Mouse (Mus musculus) lung, postnatal 10 days (tissue): ENCODE data around the gene Plet1.

ENCODE experiments used
- DNase-seq: peaks from one replicate; pipeline ENCODE4 v3.0.0; 2021

Plet1 gene

GRCm38 (mm10) chr9:50496151-50496505 is 1.8 kb downstream of the Plet1 start:
- no peak for DNase-seq

GRCm38 (mm10) chr9:50496546-50496945 is 2.2 kb downstream of the Plet1 start:
- no peak for DNase-seq

GRCm38 (mm10) chr9:50497076-50497475 is 2.8 kb downstream of the Plet1 start:
- no peak for DNase-seq

- DNase-seq: no peak
These were observed 3.2 kb downstream of the Plet1 start for GRCm38 (mm10) chr9:50497536-50497935.

- DNase-seq: no peak
These were observed 4.5 kb downstream of the Plet1 start for GRCm38 (mm10) chr9:50498815-50499214.

- DNase-seq: no peak
These were observed 5.5 kb downstream of the Plet1 start for GRCm38 (mm10) chr9:50499781-50500180.

GRCm38 (mm10) chr9:50500467-50500973 is 6.2 kb downstream of the Plet1 start:
- no peak for DNase-seq

- DNase-seq: peak; percentile 52
These were observed 6.7 kb downstream of the Plet1 start for GRCm38 (mm10) chr9:50500974-50501501.

GRCm38 (mm10) chr9:50502949-50503348 is 8.6 kb downstream of the Plet1 start:
- no peak for DNase-seq

GRCm38 (mm10) chr9:50505405-50505804 is 11.1 kb downstream of the Plet1 start:
- DNase-seq: no peak

- DNase-seq: no peak
These were observed 13.2 kb downstream of the Plet1 start for GRCm38 (mm10) chr9:50507570-50507969.

GRCm38 (mm10) chr9:50515462-50515861 is 21.1 kb downstream of the Plet1 start:
- DNase-seq: no peak

GRCm38 (mm10) chr9:50518781-50519180 is 24.5 kb downstream of the Plet1 start:
- DNase-seq: peak; percentile 18

- no peak for DNase-seq
These were observed 26.4 kb downstream of the Plet1 start for GRCm38 (mm10) chr9:50520748-50521147.

GRCm38 (mm10) chr9:50521562-50521961 is 27.2 kb downstream of the Plet1 start:
- no peak for DNase-seq

- DNase-seq: no peak
These were observed 28.2 kb downstream of the Plet1 start for GRCm38 (mm10) chr9:50522574-50522973.

- DNase-seq: no peak
These were observed 30.6 kb downstream of the Plet1 start for GRCm38 (mm10) chr9:50524936-50525335.

- DNase-seq: no peak
These were observed 31.3 kb downstream of the Plet1 start for GRCm38 (mm10) chr9:50525585-50525984.

- peak; percentile 40 for DNase-seq
These were observed 33.5 kb downstream of the Plet1 start for GRCm38 (mm10) chr9:50527860-50528259.

GRCm38 (mm10) chr9:50528293-50528892 is 34.1 kb downstream of the Plet1 start, which contains the start of gene Pts:
Gene Pts, minus strand, starts transcription at chr9:50528724.
- peak; percentile 99 for DNase-seq

GRCm38 (mm10) chr9:50530890-50531289 is 36.6 kb downstream of the Plet1 start:
- DNase-seq: peak; percentile 41

- DNase-seq: no peak
These were observed 39.0 kb downstream of the Plet1 start for GRCm38 (mm10) chr9:50533328-50533727.

GRCm38 (mm10) chr9:50533791-50534190 is 39.5 kb downstream of the Plet1 start:
- no peak for DNase-seq

GRCm38 (mm10) chr9:50535930-50536329 is 41.6 kb downstream of the Plet1 start:
- peak; percentile 20 for DNase-seq

- no peak for DNase-seq
These were observed 42.3 kb downstream of the Plet1 start for GRCm38 (mm10) chr9:50536603-50537135.
